Mouse (Mus musculus): ENCODE data around the gene Prr15.

The Prr15 gene

DNA sequence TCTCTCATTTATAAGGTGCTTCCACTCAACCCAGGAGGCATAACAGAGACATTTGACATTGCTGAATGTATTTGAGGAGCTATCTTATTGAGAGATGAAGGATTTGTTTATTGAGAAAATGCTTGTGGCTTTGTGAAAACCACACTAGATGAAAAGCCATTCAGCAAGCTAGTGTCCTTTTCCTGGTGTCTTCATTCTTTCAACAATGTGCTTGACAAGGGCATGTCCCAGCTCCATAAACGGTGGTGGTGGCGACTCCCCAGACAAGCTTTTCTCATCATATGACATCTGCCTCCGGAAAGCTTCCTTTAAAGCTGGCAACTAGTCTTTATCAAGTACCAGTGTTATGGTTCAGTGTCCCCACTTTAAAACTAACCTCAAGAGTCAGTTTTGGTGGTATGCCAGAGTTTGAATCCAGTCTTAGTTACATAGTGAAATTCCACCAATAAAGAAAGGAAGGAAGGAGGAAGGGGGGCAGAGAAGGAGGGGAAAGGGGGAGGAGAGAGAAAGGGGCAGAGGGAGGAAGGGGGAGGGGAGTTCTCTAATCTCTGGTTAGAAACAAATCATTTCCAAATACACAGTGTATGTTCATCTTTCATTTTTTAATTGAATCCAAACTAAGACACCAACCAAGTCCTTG lies at the start of gene Prr15:
Prr15 (plus strand) TSS at position 590 of the 640 bp plus-strand sequence.
- no peak for DNase-seq (ENCODE audit: low read depth)

DNA sequence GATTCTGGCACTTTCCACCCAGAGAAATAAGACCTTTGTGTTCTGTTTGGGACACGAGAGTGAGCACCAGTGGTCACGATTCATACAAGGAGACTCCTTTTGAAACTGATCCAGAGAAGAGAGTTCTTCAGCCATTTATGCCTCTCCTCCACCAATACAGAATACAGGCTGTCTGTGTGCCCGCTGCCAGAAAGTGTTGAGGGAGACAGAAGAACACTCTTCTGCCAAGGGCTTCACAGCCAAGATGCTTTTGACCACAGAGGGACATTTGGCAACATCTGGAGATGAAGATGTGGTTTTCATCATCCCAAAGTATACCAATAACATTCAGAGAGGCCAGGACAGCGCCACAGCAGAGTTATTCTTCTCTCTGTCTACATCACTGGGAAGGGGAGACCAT lies 48.4 kb upstream of the Prr15 start:
- no peak for DNase-seq (ENCODE audit: low read depth)

DNA sequence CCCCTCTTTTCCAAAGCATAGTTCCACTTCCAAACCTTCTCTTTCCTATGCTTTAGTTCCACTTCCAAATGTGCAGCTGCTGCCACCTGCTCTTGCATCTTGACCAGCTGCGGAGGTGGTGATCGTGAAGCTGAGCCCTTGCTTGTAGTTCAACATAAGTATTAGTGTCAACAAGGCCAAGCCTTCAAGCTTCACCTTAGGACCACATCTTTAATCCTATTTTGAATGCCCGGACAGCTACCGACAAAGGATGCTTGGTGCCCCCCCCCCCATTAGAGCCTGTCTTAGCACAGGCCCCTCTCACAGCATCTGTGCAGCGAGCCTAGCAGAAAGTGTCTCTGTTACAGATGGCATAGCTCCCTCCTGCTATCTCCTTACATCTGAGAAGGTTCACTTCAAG lies 47.8 kb upstream of the Prr15 start:
- no peak for DNase-seq (ENCODE audit: low read depth)

- no peak for DNase-seq (ENCODE audit: low read depth)
These were observed 47.0 kb upstream of the Prr15 start for GRCm38 (mm10) chr6:54278613-54279012.

- no peak for DNase-seq (ENCODE audit: low read depth)
These were observed 46.2 kb upstream of the Prr15 start for GRCm38 (mm10) chr6:54279391-54279790.

GRCm38 (mm10) chr6:54280248-54280647 lies 45.4 kb upstream of the Prr15 start:
- no peak for DNase-seq (ENCODE audit: low read depth)

GRCm38 (mm10) chr6:54283299-54283698 lies 42.3 kb upstream of the Prr15 start:
- DNase-seq (ENCODE audit: low read depth), result no peak

- no peak for DNase-seq (ENCODE audit: low read depth)
These were observed 41.4 kb upstream of the Prr15 start for GRCm38 (mm10) chr6:54284167-54284711.

- DNase-seq (ENCODE audit: low read depth), result no peak
These were observed 38.8 kb upstream of the Prr15 start for GRCm38 (mm10) chr6:54286813-54287212.

GRCm38 (mm10) chr6:54289774-54290500 lies 35.7 kb upstream of the Prr15 start:
- no peak for DNase-seq (ENCODE audit: low read depth)

DNA sequence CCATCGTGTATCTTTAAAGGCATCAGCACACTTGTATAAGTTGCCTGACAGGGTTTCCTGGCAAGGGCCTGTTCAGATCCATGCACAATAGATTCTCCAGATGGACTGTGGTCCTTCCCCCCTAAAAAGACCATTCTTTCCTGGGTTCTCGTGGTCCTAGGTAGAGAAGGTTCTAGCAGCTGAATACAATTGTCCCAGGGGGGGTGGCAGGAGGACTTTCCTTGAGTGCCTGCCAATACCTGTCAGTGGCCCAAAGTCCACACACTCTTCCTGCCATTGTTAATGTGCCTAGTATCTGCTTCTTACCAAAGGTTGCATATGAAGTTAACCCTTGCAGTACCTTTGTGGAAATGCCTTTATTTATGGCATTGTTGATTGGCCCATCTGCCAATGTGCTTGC lies 28.4 kb upstream of the Prr15 start:
- DNase-seq (ENCODE audit: low read depth), result no peak

DNA sequence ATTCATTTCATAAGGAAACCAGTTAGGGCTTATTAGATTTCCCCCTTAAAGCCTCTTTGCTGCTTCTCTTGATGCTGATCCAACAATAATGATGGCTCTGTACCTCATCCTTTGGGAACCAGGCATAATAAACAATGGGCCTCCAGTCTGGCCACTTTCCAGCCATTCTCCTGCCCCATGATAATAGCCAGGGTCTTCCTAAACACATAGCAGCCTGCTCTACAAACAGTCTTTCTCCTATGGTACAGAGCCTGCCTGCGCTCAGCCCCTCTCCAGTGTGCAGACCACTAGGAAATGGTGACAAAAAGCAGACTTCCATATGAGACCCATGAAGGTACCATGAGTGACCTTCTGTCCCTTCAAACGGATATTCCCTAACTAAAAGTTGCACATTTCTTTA lies 26.2 kb upstream of the Prr15 start:
- DNase-seq (ENCODE audit: low read depth), result no peak

DNA sequence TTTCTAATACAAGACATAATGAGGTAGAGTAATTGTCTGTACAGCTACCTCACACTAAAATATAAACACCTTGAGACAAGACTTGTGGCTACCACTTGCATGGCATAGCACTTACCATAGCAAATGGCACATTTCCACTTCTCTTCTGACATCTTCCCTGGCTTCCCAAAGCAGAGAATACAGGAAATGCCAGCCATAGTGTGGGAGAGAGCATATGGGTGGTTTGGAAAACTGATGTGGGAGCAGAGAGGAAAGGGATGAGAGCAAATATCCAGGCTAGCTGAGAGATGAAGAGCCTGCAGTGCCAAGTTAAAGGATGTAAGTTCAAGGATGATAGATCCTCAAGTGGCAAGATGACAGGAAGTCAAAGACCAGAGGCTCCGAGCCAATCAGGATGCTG lies 19.9 kb upstream of the Prr15 start:
- no peak for DNase-seq (ENCODE audit: low read depth)

DNA sequence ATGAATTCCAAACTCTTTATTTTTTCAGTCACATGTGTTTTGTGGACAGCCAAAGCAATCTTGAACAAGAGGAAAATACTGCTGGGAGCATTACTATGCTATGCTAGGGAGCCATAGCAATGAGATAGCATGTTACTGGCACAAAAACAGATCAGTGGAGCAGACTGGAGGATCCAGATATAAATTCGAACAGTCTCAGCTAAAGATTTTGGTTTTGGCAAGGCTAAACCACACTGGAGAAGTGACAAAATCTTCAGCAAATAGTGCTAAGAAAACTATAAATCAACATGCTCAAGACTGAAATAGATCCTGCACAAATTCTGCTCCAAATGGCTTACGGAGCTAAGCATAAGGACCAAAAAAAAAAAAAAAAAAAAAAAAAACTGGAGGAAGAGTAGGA lies 12.6 kb upstream of the Prr15 start:
- no peak for DNase-seq (ENCODE audit: low read depth)

DNA sequence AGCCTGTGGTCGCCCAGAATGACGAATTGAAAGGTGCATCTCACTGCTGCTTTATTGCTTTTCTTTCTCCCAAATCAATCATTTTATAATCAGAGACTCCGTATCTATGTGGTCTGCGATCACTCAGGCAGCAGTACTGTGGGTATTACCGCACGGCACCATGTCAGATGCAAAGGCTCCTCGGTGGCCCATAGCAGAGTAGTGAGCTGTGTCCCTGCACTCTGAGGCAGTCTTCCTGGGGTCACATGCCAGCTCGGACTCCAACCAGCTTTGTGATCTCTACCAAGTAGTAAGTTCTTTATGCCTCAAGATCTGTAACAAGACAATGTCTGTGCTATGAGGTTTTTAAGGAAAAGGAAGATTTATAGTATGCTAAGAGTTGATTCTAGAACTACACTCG lies 7.0 kb upstream of the Prr15 start:
- no peak for DNase-seq (ENCODE audit: low read depth)

- no peak for DNase-seq (ENCODE audit: low read depth)
These were observed 6.4 kb upstream of the Prr15 start for GRCm38 (mm10) chr6:54319198-54319597.

GRCm38 (mm10) chr6:54320236-54320635 lies 5.4 kb upstream of the Prr15 start:
- DNase-seq (ENCODE audit: low read depth), result no peak

- no peak for DNase-seq (ENCODE audit: low read depth)
These were observed 1.3 kb downstream of the Prr15 start for GRCm38 (mm10) chr6:54326671-54327625.

DNA sequence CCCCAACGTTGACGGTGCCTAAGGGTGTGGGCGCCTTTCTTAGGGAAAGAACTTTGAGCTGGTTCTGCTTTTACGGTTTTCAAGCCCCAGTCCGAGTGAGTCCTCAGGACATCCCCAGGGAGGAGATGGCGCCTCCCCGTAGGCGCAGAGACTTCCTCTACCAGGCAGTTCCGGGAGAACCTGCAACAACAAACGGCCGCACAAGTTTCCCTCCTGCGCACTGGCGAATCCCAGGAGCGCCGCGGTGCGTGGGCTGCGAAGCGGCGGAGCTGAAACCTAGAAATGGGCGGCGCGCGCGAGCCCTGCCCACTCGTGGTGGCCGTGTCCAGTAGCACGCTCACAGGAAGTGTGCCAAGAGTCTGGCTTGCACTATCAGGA lies 2.0 kb downstream of the Prr15 start:
- no peak for DNase-seq (ENCODE audit: low read depth)

- no peak for DNase-seq (ENCODE audit: low read depth)
These were observed 3.1 kb downstream of the Prr15 start for GRCm38 (mm10) chr6:54328783-54329182.

DNA sequence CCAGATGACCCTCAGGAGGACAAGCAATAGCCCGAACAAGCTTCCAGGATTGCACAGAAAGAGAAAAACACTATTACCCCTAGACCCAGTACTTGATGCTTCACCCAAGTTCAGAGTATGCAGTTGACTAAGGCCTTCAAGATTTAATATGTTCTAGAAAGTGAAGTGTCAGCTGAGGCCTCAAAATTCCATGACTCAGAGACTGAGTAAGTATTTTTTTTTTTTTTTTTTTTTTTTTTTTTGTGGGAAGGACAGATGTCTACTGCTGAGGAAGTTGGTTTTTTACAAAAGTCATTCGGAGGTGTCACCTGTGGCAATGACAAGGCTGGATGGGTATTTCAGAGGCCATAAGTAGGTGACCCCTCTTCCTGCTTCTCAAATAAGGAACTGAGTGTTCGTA lies 4.0 kb downstream of the Prr15 start:
- DNase-seq (ENCODE audit: low read depth), result no peak

- DNase-seq (ENCODE audit: low read depth), result no peak
These were observed 4.5 kb downstream of the Prr15 start for GRCm38 (mm10) chr6:54330166-54330565.

DNA sequence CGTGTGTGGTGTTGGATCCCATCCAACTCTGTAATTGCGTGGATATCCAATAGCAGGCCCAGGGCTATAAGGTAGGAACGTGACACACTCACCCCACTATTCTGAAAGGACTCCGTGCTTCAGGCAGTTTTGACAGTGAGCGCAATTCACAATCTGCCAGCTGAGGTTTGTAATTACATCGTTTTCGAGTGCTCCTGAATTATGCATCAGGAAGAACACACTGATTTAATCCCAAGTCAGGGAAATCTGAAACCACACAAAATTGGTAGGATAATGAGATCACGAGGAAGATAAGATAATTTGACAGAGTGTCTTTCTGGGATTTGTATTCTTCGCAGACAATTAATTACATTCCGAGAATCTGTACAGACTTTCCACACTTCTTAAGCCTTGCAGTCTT lies 6.1 kb downstream of the Prr15 start:
- no peak for DNase-seq (ENCODE audit: low read depth)
